Mouse (Mus musculus): Measurements from ENCODE around the gene Pou6f1. TPM values are rescaled to one million over a fixed set of nuclear protein-coding genes. Genes with fewer than 3 reads are reported as not detected.

Pou6f1 gene
- polyA plus RNA-seq, 1 experiment from 2014 or later = 38.1 TPM

DNA sequence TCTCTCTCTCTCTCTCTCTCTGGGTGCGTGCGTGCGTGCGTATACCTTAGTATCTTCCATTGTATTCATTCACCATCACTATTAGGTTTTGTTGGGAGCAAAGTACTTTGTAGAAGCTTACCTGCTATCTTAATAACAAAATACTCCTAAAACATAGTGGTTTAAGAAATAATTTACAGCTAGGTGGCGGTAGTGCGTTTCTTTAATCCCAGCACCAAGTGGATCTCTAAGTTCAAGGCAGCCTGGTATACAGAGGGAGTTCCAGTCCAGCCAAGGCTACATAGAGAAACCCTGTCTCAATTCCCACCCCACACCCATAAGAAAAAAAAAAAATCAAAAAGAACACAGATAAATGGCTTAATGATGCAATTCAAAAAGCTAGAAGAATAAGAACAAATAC is 61.9 kb downstream of the Pou6f1 start:
- 86% methylated on average over 6 of the region's 6 CpGs for WGBS
- peaks cover 10% of the 10 kb centered on the region for H3K36me3 ChIP-seq

GRCm38 (mm10) chr15:100527900-100528299 is 71.9 kb downstream of the Pou6f1 start:
- Histone ChIP-seq H3K27ac (replicated peaks) (no peak overlapping the region), H3K36me3 (peaks cover 9% of the 10 kb centered on the region; the same call in 1 of the 2 replicates), H3K4me3 (no peak overlapping the region), H3K4me1 (replicated peaks) (no peaks in the 10 kb centered on the region), H3K4me2 (no peak overlapping the region), H3K9me3 (no peaks in the 10 kb centered on the region), H3K9ac (no peak overlapping the region), H3K27me3 (no peaks in the 10 kb centered on the region)
- ATAC-seq (ENCODE audit: low FRiP score, low read depth) = no peak
- 86% methylated on average over 5 of the region's 5 CpGs for WGBS

More for the DNA sequence above, 61.9 kb downstream of the Pou6f1 start:
- no peak overlapping the region for H3K4me2 ChIP-seq
- no peak for ATAC-seq (ENCODE audit: low FRiP score, low read depth)
- no peak overlapping the region for H3K4me3 ChIP-seq
- H3K4me1 ChIP-seq (replicated peaks) = no peaks in the 10 kb centered on the region
- no peak overlapping the region for H3K27ac ChIP-seq (replicated peaks)
- no peaks in the 10 kb centered on the region for H3K27me3 ChIP-seq
- no peak overlapping the region for H3K9ac ChIP-seq
- H3K9me3 ChIP-seq = no peaks in the 10 kb centered on the region

DNA sequence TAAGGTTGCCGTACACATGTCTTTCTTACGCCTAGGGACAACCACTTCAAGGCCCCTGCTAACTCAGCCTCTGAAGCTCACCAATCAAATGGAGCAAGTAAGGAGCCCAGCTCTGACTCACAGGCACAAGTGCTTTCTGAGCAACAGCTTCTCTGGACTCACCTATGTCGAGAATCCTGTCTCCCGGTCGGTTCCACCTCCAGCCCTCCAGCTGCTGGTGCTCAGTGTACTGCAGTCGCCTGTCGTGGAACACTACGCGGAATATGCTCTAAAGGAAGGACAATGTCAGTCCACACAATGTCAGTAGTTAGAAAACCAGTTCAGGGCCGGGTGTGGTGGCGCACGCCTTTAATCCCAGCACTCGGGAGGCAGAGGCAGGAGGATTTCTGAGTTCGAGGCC is 74.4 kb downstream of the Pou6f1 start:
- no peaks in the 10 kb centered on the region for H3K27me3 ChIP-seq
- H3K4me1 ChIP-seq (replicated peaks) = no peaks in the 10 kb centered on the region
- WGBS = 94% methylated on average over 14 of the region's 14 CpGs
- peaks cover 11% of the 10 kb centered on the region for H3K36me3 ChIP-seq
- ATAC-seq (ENCODE audit: low FRiP score, low read depth) = no peak
- H3K4me2 ChIP-seq = no peak overlapping the region
- H3K4me3 ChIP-seq = no peak overlapping the region
- H3K9ac ChIP-seq = no peak overlapping the region
- no peak overlapping the region for H3K27ac ChIP-seq (replicated peaks)
- no peaks in the 10 kb centered on the region for H3K9me3 ChIP-seq

Small RNA genes lying within 50 kb of the gene (microRNA-seq; reads per million reads assigned to microRNA genes)
- not detected for gene Mir6961

Other genes with a start within 250 kb of the Pou6f1 start
- 0.18 TPM in 1 of 2 replicates, not detected in the other for gene Methig1, start 246.8 kb downstream of the Pou6f1 start, polyA plus RNA-seq (2015; fragmentation: Nextera tagmentation; extraction: Ambion mirVana)
- not detected in 2 replicates for gene Mettl7a2, start 246.8 kb downstream of the Pou6f1 start, polyA plus RNA-seq (2015; fragmentation: Nextera tagmentation; extraction: Ambion mirVana)
- 0.38 TPM in 1 of 2 replicates, not detected in the other for gene Higd1c, start 235.4 kb downstream of the Pou6f1 start, polyA plus RNA-seq (2015; fragmentation: Nextera tagmentation; extraction: Ambion mirVana)
- gene Gm5475, start 177.8 kb downstream of the Pou6f1 start, polyA plus RNA-seq (2015; fragmentation: Nextera tagmentation; extraction: Ambion mirVana) = 0.18 and 0.19 TPM in 2 replicates
- gene Slc11a2, start 174.9 kb downstream of the Pou6f1 start, polyA plus RNA-seq (2015; fragmentation: Nextera tagmentation; extraction: Ambion mirVana) = 19.9 and 27.6 TPM in 2 replicates
- gene Letmd1, start 131.0 kb downstream of the Pou6f1 start, polyA plus RNA-seq (2015; fragmentation: Nextera tagmentation; extraction: Ambion mirVana) = 55.5 and 56.7 TPM in 2 replicates
- 43.5 and 46.5 TPM in 2 replicates for gene Csrnp2, start 104.5 kb downstream of the Pou6f1 start, polyA plus RNA-seq (2015; fragmentation: Nextera tagmentation; extraction: Ambion mirVana)
- gene Tfcp2, start 48.0 kb downstream of the Pou6f1 start, polyA plus RNA-seq (2015; fragmentation: Nextera tagmentation; extraction: Ambion mirVana) = 34.2 and 35.9 TPM in 2 replicates
- gene Dazap2, start 15.4 kb upstream of the Pou6f1 start, polyA plus RNA-seq (2015; fragmentation: Nextera tagmentation; extraction: Ambion mirVana) = 125 and 130 TPM in 2 replicates
- 4.0 and 5.0 TPM in 2 replicates for gene Smagp, start 37.0 kb upstream of the Pou6f1 start, polyA plus RNA-seq (2015; fragmentation: Nextera tagmentation; extraction: Ambion mirVana)
- gene Bin2, start 69.6 kb upstream of the Pou6f1 start, polyA plus RNA-seq (2015; fragmentation: Nextera tagmentation; extraction: Ambion mirVana) = 1.6 and 2.2 TPM in 2 replicates
- 1.2 and 1.3 TPM in 2 replicates for gene Cela1, start 87.9 kb upstream of the Pou6f1 start, polyA plus RNA-seq (2015; fragmentation: Nextera tagmentation; extraction: Ambion mirVana)
- 0.14 and 0.25 TPM in 2 replicates for gene Galnt6, start 129.4 kb upstream of the Pou6f1 start, polyA plus RNA-seq (2015; fragmentation: Nextera tagmentation; extraction: Ambion mirVana)
- 26.7 and 27.1 TPM in 2 replicates for gene Slc4a8, start 161.8 kb upstream of the Pou6f1 start, polyA plus RNA-seq (2015; fragmentation: Nextera tagmentation; extraction: Ambion mirVana)

Data from hindbrain, embryonic 15.5 days (tissue).